Mouse (Mus musculus): ENCODE measurements around the gene Rev1.

GRCm38 (mm10) chr1:38141371-38141770 lies 11.8 kb upstream of the Rev1 start:
- no peak for TF ChIP-seq CTCF (IDR thresholded peaks at IDR 0.05; ENCODE audit: control insufficient read depth, insufficient read depth, low read length)
- TF ChIP-seq POLR2A (IDR thresholded peaks at IDR 0.05; ENCODE audit: borderline replicate concordance, control insufficient read depth, low read depth, low read length), result no peak

Measured in bone marrow, adult 2 months (tissue).